Comparison of ENCODE assay signal across 9 mouse cellular contexts in the genomic region with DNA sequence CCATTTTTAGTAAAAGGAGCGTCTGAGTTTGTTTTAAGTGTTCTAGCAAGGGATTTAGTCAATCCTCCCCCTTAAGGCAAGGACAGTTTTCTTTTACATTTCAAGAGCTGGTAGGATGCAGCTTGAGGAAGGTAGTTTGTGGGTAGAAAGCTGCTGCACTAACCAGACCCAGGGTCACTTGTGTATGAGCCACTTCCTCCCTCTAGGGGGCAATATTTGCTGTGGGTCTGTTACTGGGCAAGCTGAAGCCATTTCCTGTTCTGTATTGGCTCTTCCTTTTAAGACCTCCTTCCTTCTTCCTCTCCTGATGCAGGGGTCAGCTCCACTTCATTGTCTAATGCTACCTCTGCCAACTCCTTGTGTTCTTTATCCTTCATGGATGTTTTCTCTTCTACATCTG.
DNase-seq lines count a peak whose midpoint lies in the region; ATAC-seq and TF ChIP-seq lines count a peak whose summit lies in the region.
"Had no signal": no experiment of that assay in that cellular context is flagged by ENCODE, and none has a peak within 500 bp of the region (broad histone marks: within the 10 kb centered on the region; RNA-seq: fewer than 3 reads in every experiment).

No protein-coding gene starts in this region.

- H3K4me2 ChIP-seq in stomach, postnatal 0 days (replicated peaks; ENCODE audit: low read depth), result no peak overlapping the region
- H3K4me2 ChIP-seq: kidney, embryonic 15.5 days; limb, embryonic 12.5 days had no signal

- H3K27ac ChIP-seq in liver, adult 2 months (replicated peaks; ENCODE audit: insufficient read depth, low read depth, low read length), result no peak overlapping the region
- H3K27ac ChIP-seq in stomach, postnatal 0 days (replicated peaks), result no peak overlapping the region
- H3K27ac ChIP-seq: kidney, embryonic 15.5 days; limb, embryonic 12.5 days had no signal

- no peaks in the 10 kb centered on the region for H3K79me2 ChIP-seq in liver, adult 2 months (ENCODE audit: control insufficient read depth, insufficient read depth, low read length)

- H3K27me3 ChIP-seq in liver, adult 2 months (ENCODE audit: control insufficient read depth, insufficient read depth, low read length), result no peaks in the 10 kb centered on the region
- H3K27me3 ChIP-seq in G1E (ENCODE audit: insufficient read depth, low read length), result 0 out of 2 replicates have a peak, but pooled peaks cover 3% of the 10 kb centered on the region
- H3K27me3 ChIP-seq in stomach, postnatal 0 days (ENCODE audit: control insufficient read depth, insufficient read depth, low read length), result no peaks in the 10 kb centered on the region
- H3K27me3 ChIP-seq: kidney, embryonic 15.5 days; limb, embryonic 12.5 days had no signal

- TF ChIP-seq CTCF in liver, adult 2 months (IDR thresholded peaks at IDR 0.05; ENCODE audit: low read depth, low read length), result peak; percentile 52
- peak; percentile 56 for TF ChIP-seq CTCF in G1E (IDR thresholded peaks at IDR 0.05; ENCODE audit: low read depth, low read length)
- peak; percentile 63 for TF ChIP-seq CTCF in stomach, postnatal 0 days (IDR thresholded peaks at IDR 0.05; ENCODE audit: low read depth)

- peak; percentile 42 for DNase-seq in liver, adult 2 months (ENCODE audit: extremely low read depth, low read depth, low spot score)
- DNase-seq in liver, result no peak
- DNase-seq in G1E (ENCODE audit: low spot score), result no peak
- no peak for DNase-seq in stomach, postnatal 0 days (ENCODE audit: low spot score)
- no peak for DNase-seq in cerebellum, adult 18-20 months
- DNase-seq in right cerebral cortex, adult 18-20 months, result no peak

- no peak overlapping the region for H3K4me3 ChIP-seq in liver, adult 2 months (ENCODE audit: insufficient read depth, low read depth, low read length)
- H3K4me3 ChIP-seq in G1E (ENCODE audit: low read depth, low read length), result no peak overlapping the region
- no peak overlapping the region for H3K4me3 ChIP-seq in stomach, postnatal 0 days (ENCODE audit: low read depth, low read length)
- H3K4me3 ChIP-seq: kidney, embryonic 15.5 days; limb, embryonic 12.5 days had no signal

- 78% methylated on average over 1 of the region's 1 CpGs for WGBS in liver, adult 2 months
- WGBS in stomach, postnatal 0 days, result 65% methylated on average over 1 of the region's 1 CpGs

- H3K9me3 ChIP-seq in G1E (replicated peaks), result no peaks in the 10 kb centered on the region
- H3K9me3 ChIP-seq in stomach, postnatal 0 days (ENCODE audit: control insufficient read depth, low read length), result no peaks in the 10 kb centered on the region
- H3K9me3 ChIP-seq: kidney, embryonic 15.5 days; limb, embryonic 12.5 days had no signal

- TF ChIP-seq POLR2A in liver, adult 2 months (IDR thresholded peaks at IDR 0.05; ENCODE audit: extremely low read depth, insufficient read depth, low read length), result no peak

- TF ChIP-seq EP300 in stomach, postnatal 0 days (optimal IDR thresholded peaks at IDR 0.05), result no peak

- no peak overlapping the region for H3K9ac ChIP-seq in liver, adult 2 months (ENCODE audit: low read depth, low read length)
- H3K9ac ChIP-seq in stomach, postnatal 0 days (ENCODE audit: low read length), result no peak overlapping the region
- H3K9ac ChIP-seq: kidney, embryonic 15.5 days; limb, embryonic 12.5 days had no signal

- no peaks in the 10 kb centered on the region for H3K4me1 ChIP-seq in liver, adult 2 months (ENCODE audit: control insufficient read depth, insufficient read depth, low read length)
- H3K4me1 ChIP-seq in G1E (ENCODE audit: insufficient read depth, low read depth, low read length), result peaks cover 4% of the 10 kb centered on the region; the same call in 1 of the 2 replicates
- no peaks in the 10 kb centered on the region for H3K4me1 ChIP-seq in stomach, postnatal 0 days (replicated peaks; ENCODE audit: control insufficient read depth, insufficient read depth)
- H3K4me1 ChIP-seq: kidney, embryonic 15.5 days; limb, embryonic 12.5 days had no signal

- H3K36me3 ChIP-seq in liver, adult 2 months (ENCODE audit: control insufficient read depth, insufficient read depth, low read length), result no peaks in the 10 kb centered on the region
- no peaks in the 10 kb centered on the region for H3K36me3 ChIP-seq in G1E (replicated peaks)
- H3K36me3 ChIP-seq in stomach, postnatal 0 days (ENCODE audit: control insufficient read depth, insufficient read depth, low read length), result no peaks in the 10 kb centered on the region
- H3K36me3 ChIP-seq: kidney, embryonic 15.5 days; limb, embryonic 12.5 days had no signal

- ATAC-seq in G1E (ENCODE audit: extremely low read depth, insufficient number of reproducible peaks, low FRiP score, poor library complexity, severe bottlenecking), result 0 out of 2 replicates have a peak, but pooled peaks have one; percentile 8
- peak; percentile 58 to 77 for ATAC-seq in hematopoietic stem cell, adult 5-6 weeks (replicated peaks in 1 of 2; ENCODE audit: insufficient read depth in 1 of 2, low FRiP score in 2 of 2, low TSS enrichment in 1 of 2, low read depth in 1 of 2, poor library complexity in 2 of 2, severe bottlenecking in 2 of 2)
- no peak for ATAC-seq in stomach, postnatal 0 days (ENCODE audit: low FRiP score, low TSS enrichment)
